Mouse (Mus musculus) forebrain, embryonic 14.5 days (tissue): ENCODE results near the gene Sh3rf3. TPM values are rescaled to one million over a fixed set of nuclear protein-coding genes. Genes with fewer than 3 reads are reported as not detected.

ENCODE experiments used
- ATAC-seq: fragments of 200-750 bp; cut with Nextera tagmentation; 2 replicates; pipeline ENCODE4 v1.8.0; 2017; ENCODE audit warnings: mild to moderate bottlenecking, moderate library complexity
- DNase-seq: peaks from one replicate; pipeline ENCODE4 v3.0.0-alpha.2; 2015; ENCODE audit warnings: low spot score
- H3K27ac ChIP-seq: fragments of 300-500 bp; sonication (generic); 2 replicates; pipeline ENCODE4 v1.5.1; 2014; ENCODE audit warnings: low read depth, mild to moderate bottlenecking, control low read depth, low read length, moderate library complexity
- H3K27me3 ChIP-seq: fragments of 300-500 bp; sonication (generic); replicated peaks from 2 replicates; pipeline ENCODE4 v1.6.1; 2014; ENCODE audit warnings: low read length, control low read depth, mixed read lengths; ENCODE audit not compliant: control insufficient read depth, insufficient read depth
- H3K36me3 ChIP-seq: fragments of 300-500 bp; sonication (generic); 2 replicates; pipeline ENCODE4 v1.6.1; 2014; ENCODE audit warnings: low read length, control low read depth; ENCODE audit not compliant: control insufficient read depth, insufficient read depth
- H3K4me1 ChIP-seq: fragments of 300-500 bp; sonication (generic); 2 replicates; pipeline ENCODE4 v1.6.1; 2014; ENCODE audit warnings: antibody characterized with exemption, low read length, control low read depth; ENCODE audit not compliant: control insufficient read depth, insufficient read depth
- H3K4me2 ChIP-seq: fragments of 300-500 bp; sonication (generic); 2 replicates; pipeline ENCODE4 v1.6.1; 2014; ENCODE audit warnings: mild to moderate bottlenecking, control low read depth, low read length
- H3K4me3 ChIP-seq: fragments of 300-500 bp; sonication (generic); 2 replicates; pipeline ENCODE4 v1.5.1; 2014; ENCODE audit warnings: low read depth, low read length, control low read depth
- H3K9ac ChIP-seq: fragments of 300-500 bp; sonication (generic); 2 replicates; pipeline ENCODE4 v1.6.1; 2014; ENCODE audit warnings: mild to moderate bottlenecking, low read length, control low read depth, moderate library complexity
- H3K9me3 ChIP-seq: fragments of 300-500 bp; sonication (generic); replicated peaks from 2 replicates; pipeline ENCODE4 v1.6.1; 2016; ENCODE audit warnings: low read length, control low read depth, mixed read lengths; ENCODE audit not compliant: control insufficient read depth
- WGBS: fragments of 180-500 bp; shearing (Covaris S2); extraction: QIAGEN DNeasy Blood & Tissue Kit; methylation state at CpG from one replicate; pipeline ENCODE4 v1.1.7; 2014; 5-methylcytosine and 5-hydroxymethylcytosine counted together
- polyA plus RNA-seq: library from polyadenylated mRNA; unstranded; fragments of >200 nt; fragmentation: Nextera tagmentation; extraction: Ambion mirVana; gene quantifications from 2 replicates; pipeline ENCODE4 v1.2.1, GENCODE M21; 2014

Sh3rf3 gene
- polyA plus RNA-seq, 1 experiment from 2014 or later, result 5.8 TPM

GRCm38 (mm10) chr10:59152544-59153081 lies 339.5 kb downstream of the Sh3rf3 start:
- no peak overlapping the region for H3K9ac ChIP-seq
- no peaks in the 10 kb centered on the region for H3K36me3 ChIP-seq
- H3K27me3 ChIP-seq, result no peaks in the 10 kb centered on the region
- DNase-seq, result no peak
- 75% methylated on average over 5 of the region's 5 CpGs for WGBS
- H3K27ac ChIP-seq, result no peak overlapping the region
- ATAC-seq, result no peak
- H3K4me3 ChIP-seq, result no peak overlapping the region
- no peaks in the 10 kb centered on the region for H3K4me1 ChIP-seq
- H3K4me2 ChIP-seq, result no peak overlapping the region
- no peaks in the 10 kb centered on the region for H3K9me3 ChIP-seq

- H3K9me3 ChIP-seq, result no peaks in the 10 kb centered on the region
- no peaks in the 10 kb centered on the region for H3K27me3 ChIP-seq
- no peak overlapping the region for H3K4me3 ChIP-seq
- ATAC-seq (no peak), DNase-seq (no peak)
- H3K9ac ChIP-seq, result no peak overlapping the region
- H3K27ac ChIP-seq, result no peak overlapping the region
- H3K4me2 ChIP-seq, result no peak overlapping the region
- H3K36me3 ChIP-seq, result no peaks in the 10 kb centered on the region
- WGBS, result 76% methylated on average over 3 of the region's 3 CpGs
- H3K4me1 ChIP-seq, result no peaks in the 10 kb centered on the region
These were observed 345.5 kb downstream of the Sh3rf3 start for GRCm38 (mm10) chr10:59158627-59159026.

GRCm38 (mm10) chr10:59162185-59162897 lies 349.2 kb downstream of the Sh3rf3 start:
- WGBS, result 79% methylated on average over 4 of the region's 4 CpGs
- ATAC-seq, result no peak
- no peak for DNase-seq
- H3K27ac ChIP-seq, result no peak overlapping the region
- H3K9me3 ChIP-seq, result no peaks in the 10 kb centered on the region
- H3K4me1 ChIP-seq, result no peaks in the 10 kb centered on the region
- H3K36me3 ChIP-seq, result 0 out of 2 replicates have a peak, but pooled peaks cover 5% of the 10 kb centered on the region
- no peak overlapping the region for H3K4me3 ChIP-seq
- no peaks in the 10 kb centered on the region for H3K27me3 ChIP-seq
- no peak overlapping the region for H3K9ac ChIP-seq
- H3K4me2 ChIP-seq, result no peak overlapping the region

GRCm38 (mm10) chr10:59166104-59166944 lies 353.2 kb downstream of the Sh3rf3 start:
- Histone ChIP-seq H3K4me1 (no peaks in the 10 kb centered on the region), H3K9ac (no peak overlapping the region), H3K4me2 (no peak overlapping the region), H3K4me3 (no peak overlapping the region), H3K27me3 (no peaks in the 10 kb centered on the region), H3K27ac (no peak overlapping the region), H3K36me3 (peaks cover 13% of the 10 kb centered on the region; the same call in 1 of the 2 replicates), H3K9me3 (no peaks in the 10 kb centered on the region)
- 76% methylated on average over 14 of the region's 14 CpGs for WGBS
- ATAC-seq (no peak), DNase-seq (peak; percentile 68)

- WGBS, result 52% methylated on average over 3 of the region's 3 CpGs
- no peak overlapping the region for H3K4me3 ChIP-seq
- no peaks in the 10 kb centered on the region for H3K4me1 ChIP-seq
- no peaks in the 10 kb centered on the region for H3K9me3 ChIP-seq
- ATAC-seq, result no peak
- no peak overlapping the region for H3K27ac ChIP-seq
- DNase-seq, result peak; percentile 34
- H3K27me3 ChIP-seq, result no peaks in the 10 kb centered on the region
- H3K9ac ChIP-seq, result no peak overlapping the region
- H3K36me3 ChIP-seq, result peaks cover 17% of the 10 kb centered on the region
- H3K4me2 ChIP-seq, result no peak overlapping the region
These were observed 357.9 kb downstream of the Sh3rf3 start for GRCm38 (mm10) chr10:59171042-59171441.

GRCm38 (mm10) chr10:59172539-59172938 lies 359.4 kb downstream of the Sh3rf3 start:
- H3K4me3 ChIP-seq, result no peak overlapping the region
- DNase-seq (no peak), ATAC-seq (no peak)
- H3K4me2 ChIP-seq, result no peak overlapping the region
- peaks cover 19% of the 10 kb centered on the region for H3K36me3 ChIP-seq
- H3K9ac ChIP-seq, result no peak overlapping the region
- H3K27ac ChIP-seq, result no peak overlapping the region
- WGBS, result 90% methylated on average over 1 of the region's 1 CpGs
- no peaks in the 10 kb centered on the region for H3K27me3 ChIP-seq
- no peaks in the 10 kb centered on the region for H3K4me1 ChIP-seq
- H3K9me3 ChIP-seq, result no peaks in the 10 kb centered on the region

GRCm38 (mm10) chr10:59179620-59180019 lies 366.5 kb downstream of the Sh3rf3 start:
- Histone ChIP-seq H3K36me3 (peaks cover 24% of the 10 kb centered on the region), H3K9ac (no peak overlapping the region), H3K4me2 (no peak overlapping the region), H3K4me1 (no peaks in the 10 kb centered on the region), H3K27me3 (no peaks in the 10 kb centered on the region), H3K27ac (no peak overlapping the region), H3K4me3 (no peak overlapping the region), H3K9me3 (no peaks in the 10 kb centered on the region)
- DNase-seq (no peak), ATAC-seq (no peak)
- WGBS, result 95% methylated on average over 3 of the region's 3 CpGs

GRCm38 (mm10) chr10:59182306-59182705 lies 369.1 kb downstream of the Sh3rf3 start:
- 83% methylated on average over 3 of the region's 3 CpGs for WGBS
- H3K4me1 ChIP-seq, result no peaks in the 10 kb centered on the region
- H3K27me3 ChIP-seq, result no peaks in the 10 kb centered on the region
- no peak overlapping the region for H3K9ac ChIP-seq
- H3K27ac ChIP-seq, result no peak overlapping the region
- H3K4me2 ChIP-seq, result no peak overlapping the region
- no peaks in the 10 kb centered on the region for H3K9me3 ChIP-seq
- H3K36me3 ChIP-seq, result peaks cover 12% of the 10 kb centered on the region
- ATAC-seq, result no peak
- DNase-seq, result no peak
- H3K4me3 ChIP-seq, result no peak overlapping the region
